Mouse (Mus musculus): Measurements from ENCODE around the gene Ifi35. TPM values are rescaled to one million over a fixed set of nuclear protein-coding genes. Genes with fewer than 3 reads are reported as not detected.
A peak's percentile ranks its signal among the peaks of the same experiment; 100 is the strongest.
"Not testable (repeated sequence)": the region's sequence is repeated elsewhere in the genome, so short reads cannot be mapped to it uniquely, and the experiment has no call there.

Ifi35 gene
- polyA plus RNA-seq, 1 experiment from 2014 or later = 23.9 TPM

DNA sequence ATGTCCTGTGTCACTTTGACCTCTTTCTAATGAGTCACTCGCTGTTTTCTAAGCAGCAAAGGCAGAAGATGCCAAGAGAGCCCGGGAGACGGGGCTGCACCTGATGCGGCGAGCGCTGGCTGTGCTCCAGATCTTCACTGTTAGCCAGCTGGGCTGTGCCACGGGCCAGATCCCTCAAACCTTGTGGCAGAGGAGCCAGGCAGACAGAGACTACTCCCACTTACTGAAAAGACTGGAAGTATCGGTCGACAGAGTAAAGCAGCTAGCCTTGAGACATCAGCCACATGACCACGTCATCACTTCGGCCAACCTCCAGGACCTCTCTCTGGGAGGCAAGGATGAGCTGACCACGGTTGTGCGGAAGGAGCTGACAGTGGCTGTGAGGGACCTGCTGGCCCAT, 14.8 kb upstream of the Ifi35 start:
- Histone ChIP-seq H3K9ac (no peak overlapping the region), H3K9me3 (no peaks in the 10 kb centered on the region), H3K27me3 (replicated peaks) (no peaks in the 10 kb centered on the region), H3K27ac (no peak overlapping the region), H3K4me3 (replicated peaks) (no peak overlapping the region), H3K4me1 (replicated peaks) (no peaks in the 10 kb centered on the region), H3K36me3 (peaks cover 38% of the 10 kb centered on the region), H3K4me2 (replicated peaks) (no peak overlapping the region)
- ATAC-seq = no peak
- 89% methylated on average over 13 of the region's 13 CpGs for WGBS

DNA sequence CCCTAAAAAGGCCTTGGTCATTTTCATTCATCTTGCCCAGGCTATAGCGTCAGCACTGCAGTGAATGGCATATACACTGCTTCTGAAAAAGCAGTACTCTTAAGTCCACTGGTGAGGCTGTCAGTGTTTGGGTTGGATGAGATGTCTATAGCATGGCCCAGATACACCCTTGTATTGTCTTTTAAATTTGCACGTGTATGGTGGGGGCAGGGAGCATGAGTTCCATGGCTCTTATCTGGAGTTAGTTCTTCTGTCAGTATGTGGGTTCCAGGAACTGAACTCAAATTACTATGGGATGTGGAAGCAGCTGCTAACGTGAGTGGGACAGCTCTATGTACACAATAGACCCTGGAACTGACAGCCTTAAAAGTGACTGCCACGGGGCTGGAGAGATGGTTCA, 12.4 kb upstream of the Ifi35 start:
- no peak overlapping the region for H3K4me3 ChIP-seq (replicated peaks)
- H3K27me3 ChIP-seq (replicated peaks) = no peaks in the 10 kb centered on the region
- 79% methylated on average over 4 of the region's 4 CpGs for WGBS
- H3K4me2 ChIP-seq (replicated peaks) = no peak overlapping the region
- H3K36me3 ChIP-seq = peaks cover 32% of the 10 kb centered on the region
- no peaks in the 10 kb centered on the region for H3K4me1 ChIP-seq (replicated peaks)
- H3K9me3 ChIP-seq = no peaks in the 10 kb centered on the region
- H3K27ac ChIP-seq = no peak overlapping the region
- no peak for ATAC-seq
- H3K9ac ChIP-seq = no peak overlapping the region

DNA sequence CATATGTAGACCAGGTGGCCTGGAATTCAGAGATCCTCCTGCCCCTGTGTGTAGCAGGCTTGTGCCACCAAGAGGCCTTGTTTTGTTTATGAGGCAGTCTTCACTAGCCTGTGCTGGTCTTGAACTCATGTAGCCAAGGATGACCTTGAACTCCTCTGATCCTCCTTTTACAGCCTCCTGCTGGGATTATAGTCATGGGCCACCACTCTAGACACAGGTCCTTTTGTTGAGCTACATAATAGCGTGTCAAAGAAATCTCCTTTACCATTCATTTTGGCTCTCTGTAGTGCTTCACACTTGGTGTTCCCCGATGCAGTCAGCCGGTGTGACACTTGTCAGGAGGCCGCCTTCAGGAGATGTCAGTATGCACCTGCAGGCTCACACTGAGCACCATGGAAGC, 11.3 kb upstream of the Ifi35 start:
- Histone ChIP-seq H3K9me3 (no peaks in the 10 kb centered on the region), H3K27me3 (replicated peaks) (no peaks in the 10 kb centered on the region), H3K4me2 (replicated peaks) (no peak overlapping the region), H3K27ac (no peak overlapping the region), H3K36me3 (peaks cover 24% of the 10 kb centered on the region), H3K9ac (no peak overlapping the region), H3K4me3 (replicated peaks) (no peak overlapping the region), H3K4me1 (replicated peaks) (no peaks in the 10 kb centered on the region)
- ATAC-seq = no peak
- 85% methylated on average over 4 of the region's 4 CpGs for WGBS

DNA sequence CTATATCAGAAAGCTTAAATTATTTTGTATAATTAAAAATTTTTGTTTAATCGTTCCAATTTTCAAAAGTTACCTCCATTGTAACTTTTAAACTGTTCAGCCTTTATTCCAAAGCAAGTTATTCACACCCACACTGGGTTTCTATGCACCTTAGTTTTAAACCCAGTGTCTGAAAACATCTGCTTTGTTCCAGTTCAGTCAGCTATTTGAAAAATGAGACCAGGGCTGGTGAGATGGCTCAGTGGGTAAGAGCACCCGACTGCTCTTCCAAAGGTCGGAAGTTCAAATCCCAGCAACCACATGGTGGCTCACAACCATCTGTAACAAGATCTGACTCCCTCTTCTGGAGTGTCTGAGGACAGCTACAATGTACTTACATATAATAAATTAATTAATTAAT, 10.2 kb upstream of the Ifi35 start:
- not testable (repeated sequence) for H3K4me3 ChIP-seq (replicated peaks); H3K27ac ChIP-seq; H3K4me1 ChIP-seq (replicated peaks); H3K9ac ChIP-seq; H3K27me3 ChIP-seq (replicated peaks); H3K9me3 ChIP-seq; H3K4me2 ChIP-seq (replicated peaks); ATAC-seq
- 56% methylated on average over 3 of the region's 3 CpGs for WGBS
- peaks cover 22% of the 10 kb centered on the region for H3K36me3 ChIP-seq

DNA sequence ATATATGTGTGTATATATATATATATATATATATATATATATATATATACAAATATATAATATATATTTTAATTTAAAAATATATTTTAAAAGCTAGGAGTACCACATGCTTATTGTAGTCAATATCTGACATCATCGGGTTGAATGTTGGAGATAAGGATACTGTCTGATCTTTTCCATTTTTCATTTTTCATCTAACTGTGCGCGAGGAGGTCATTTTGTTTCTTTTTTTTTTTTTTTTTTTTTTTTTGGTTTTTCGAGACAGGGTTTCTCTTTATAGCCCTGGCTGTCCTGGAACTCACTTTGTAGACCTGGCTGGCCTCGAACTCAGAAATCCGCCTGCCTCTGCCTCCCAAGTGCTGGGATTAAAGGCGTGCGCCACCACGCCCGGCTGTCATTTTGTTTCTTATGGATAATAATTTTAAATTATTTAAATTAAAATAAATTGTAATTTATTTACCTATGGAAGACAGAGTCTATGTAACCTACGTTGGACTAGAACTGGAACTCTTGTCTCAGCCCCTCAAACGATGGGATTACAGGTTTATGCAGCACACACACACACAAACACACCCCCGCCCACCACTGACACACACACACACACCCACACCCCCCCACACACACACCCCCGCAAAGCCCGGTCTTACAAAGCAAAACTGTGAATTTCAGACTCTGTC, 6.6 kb upstream of the Ifi35 start:
- peaks cover 12% of the 10 kb centered on the region for H3K4me1 ChIP-seq (replicated peaks)
- not testable (repeated sequence) for H3K27ac ChIP-seq; ATAC-seq; H3K9me3 ChIP-seq; H3K9ac ChIP-seq; H3K27me3 ChIP-seq (replicated peaks)
- H3K36me3 ChIP-seq = peaks cover 19% of the 10 kb centered on the region
- H3K4me3 ChIP-seq (replicated peaks) = peak overlapping the region; percentile 29
- H3K4me2 ChIP-seq (replicated peaks) = peak overlapping the region; percentile 67
- 34% methylated on average over 15 of the region's 15 CpGs for WGBS

DNA sequence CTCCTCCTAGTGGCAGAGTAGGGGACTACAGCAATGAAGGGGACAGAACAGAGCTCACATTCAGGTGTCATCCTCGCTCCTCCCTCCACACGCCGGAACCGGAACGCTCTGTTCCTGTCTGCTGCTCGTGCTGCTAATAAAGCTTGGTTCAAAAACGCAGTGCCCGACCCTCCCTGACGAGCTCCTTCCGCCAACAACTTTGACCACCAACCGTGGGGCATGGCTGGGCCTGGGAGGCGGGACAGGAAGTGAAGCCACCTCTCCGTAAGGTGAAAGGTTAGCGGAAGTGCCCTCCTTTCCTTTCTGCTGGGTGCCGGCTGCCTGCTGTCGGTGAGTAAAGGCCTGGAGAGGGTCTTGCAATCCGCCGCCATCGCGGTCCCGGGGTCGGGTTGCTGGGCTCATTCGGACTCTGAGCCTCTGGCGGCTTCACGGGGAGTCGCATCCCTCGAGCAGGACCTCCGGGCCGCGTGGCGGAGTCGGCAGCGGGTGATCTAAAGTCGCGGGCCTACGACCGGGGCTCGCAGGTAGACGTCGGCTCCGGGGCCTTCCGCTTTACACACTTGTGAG, 6.0 kb upstream of the Ifi35 start, which contains the start of gene Rpl27:
Rpl27 (plus strand) TSS at position 172 of the 567 bp plus-strand sequence.
- no peaks in the 10 kb centered on the region for H3K27me3 ChIP-seq (replicated peaks)
- no peaks in the 10 kb centered on the region for H3K9me3 ChIP-seq
- peaks cover 12% of the 10 kb centered on the region for H3K4me1 ChIP-seq (replicated peaks)
- H3K9ac ChIP-seq = peak within 1 kb of the TSS; percentile 83
- under 1% methylated on average over 42 of the region's 42 CpGs for WGBS
- peak within 1 kb of the TSS; percentile 67 for H3K4me2 ChIP-seq (replicated peaks)
- peaks cover 19% of the 10 kb centered on the region for H3K36me3 ChIP-seq
- H3K4me3 ChIP-seq (replicated peaks) = peak within 1 kb of the TSS; percentile 69
- peak; percentile 99 for ATAC-seq
- H3K27ac ChIP-seq = peak within 1 kb of the TSS; percentile 83

DNA sequence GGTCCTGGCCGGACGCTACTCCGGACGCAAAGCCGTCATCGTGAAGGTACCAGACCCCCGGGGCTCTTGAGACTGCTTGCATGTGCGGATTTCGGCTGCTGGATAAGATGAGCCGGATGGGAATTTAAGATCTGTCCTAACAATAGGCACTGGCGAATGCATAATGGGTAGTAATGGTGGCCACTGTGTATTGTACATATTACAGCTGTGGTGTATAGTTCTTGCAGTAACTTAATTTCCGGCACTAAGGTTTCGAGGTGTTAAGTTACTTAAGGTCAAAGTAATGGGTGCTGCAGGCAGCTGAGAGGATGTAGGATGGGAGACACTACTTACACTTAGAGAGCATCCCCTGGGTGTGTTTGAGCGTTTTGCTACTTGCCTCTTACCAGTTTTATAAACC, 5.4 kb upstream of the Ifi35 start:
- peaks cover 12% of the 10 kb centered on the region for H3K4me1 ChIP-seq (replicated peaks)
- H3K9ac ChIP-seq = peak overlapping the region; percentile 83
- H3K9me3 ChIP-seq = no peaks in the 10 kb centered on the region
- peak overlapping the region; percentile 69 for H3K4me3 ChIP-seq (replicated peaks)
- no peaks in the 10 kb centered on the region for H3K27me3 ChIP-seq (replicated peaks)
- peak overlapping the region; percentile 83 for H3K27ac ChIP-seq
- H3K4me2 ChIP-seq (replicated peaks) = peak overlapping the region; percentile 67
- peak; percentile 7; the same call in 1 of the 2 replicates for ATAC-seq
- under 1% methylated on average over 14 of the region's 14 CpGs for WGBS
- peaks cover 19% of the 10 kb centered on the region for H3K36me3 ChIP-seq

DNA sequence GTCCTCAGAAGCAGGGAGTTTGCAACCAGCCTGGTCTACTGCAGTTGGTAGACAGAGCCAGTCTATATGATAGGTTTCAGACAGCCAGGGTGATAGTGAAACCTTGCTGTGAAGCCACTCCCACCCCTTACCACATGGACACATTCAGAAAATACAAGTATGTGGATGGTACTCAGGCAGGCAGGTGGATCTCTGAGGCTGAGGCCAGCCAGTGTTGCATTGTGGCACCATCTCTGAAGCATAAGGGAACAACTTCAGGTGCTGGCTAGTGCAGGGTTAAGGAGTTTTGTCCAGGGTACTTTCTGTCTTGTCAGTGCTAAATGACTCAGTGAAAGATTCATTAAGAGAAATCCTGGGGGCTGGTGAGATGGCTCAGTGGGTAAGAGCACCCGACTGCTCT, 1.9 kb upstream of the Ifi35 start:
- Histone ChIP-seq H3K27me3 (replicated peaks) (no peaks in the 10 kb centered on the region), H3K9ac (no peak overlapping the region), H3K4me3 (replicated peaks) (no peak overlapping the region), H3K4me2 (replicated peaks) (no peak overlapping the region), H3K4me1 (replicated peaks) (peaks cover 12% of the 10 kb centered on the region), H3K9me3 (no peaks in the 10 kb centered on the region), H3K27ac (no peak overlapping the region), H3K36me3 (peaks cover 19% of the 10 kb centered on the region)
- ATAC-seq = no peak
- WGBS = 81% methylated on average over 1 of the region's 1 CpGs

DNA sequence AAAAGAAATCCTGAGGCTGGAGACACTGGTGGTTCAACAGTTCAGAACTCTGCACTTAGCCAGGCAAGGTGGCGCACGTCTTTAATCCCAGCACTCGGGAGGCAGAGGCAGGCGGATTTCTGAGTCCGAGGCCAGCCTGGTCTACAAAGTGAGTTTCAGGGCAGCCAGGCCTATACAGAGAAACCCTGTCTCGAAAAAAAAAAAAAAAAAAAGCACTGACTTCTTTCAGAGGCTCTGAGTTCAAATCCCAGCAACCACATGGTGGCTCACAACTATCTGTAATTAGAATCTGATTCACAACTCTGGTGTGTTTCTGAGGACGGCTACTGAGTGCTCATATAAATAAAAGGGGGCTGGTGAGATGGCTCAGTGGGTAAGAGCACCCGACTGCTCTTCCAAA, 1.3 kb upstream of the Ifi35 start:
- not testable (repeated sequence) for H3K9me3 ChIP-seq; H3K9ac ChIP-seq; H3K27me3 ChIP-seq (replicated peaks); H3K27ac ChIP-seq; H3K4me2 ChIP-seq (replicated peaks); H3K4me3 ChIP-seq (replicated peaks); ATAC-seq
- WGBS = 90% methylated on average over 8 of the region's 8 CpGs
- Histone ChIP-seq H3K4me1 (replicated peaks) (peaks cover 12% of the 10 kb centered on the region), H3K36me3 (peaks cover 19% of the 10 kb centered on the region)

DNA sequence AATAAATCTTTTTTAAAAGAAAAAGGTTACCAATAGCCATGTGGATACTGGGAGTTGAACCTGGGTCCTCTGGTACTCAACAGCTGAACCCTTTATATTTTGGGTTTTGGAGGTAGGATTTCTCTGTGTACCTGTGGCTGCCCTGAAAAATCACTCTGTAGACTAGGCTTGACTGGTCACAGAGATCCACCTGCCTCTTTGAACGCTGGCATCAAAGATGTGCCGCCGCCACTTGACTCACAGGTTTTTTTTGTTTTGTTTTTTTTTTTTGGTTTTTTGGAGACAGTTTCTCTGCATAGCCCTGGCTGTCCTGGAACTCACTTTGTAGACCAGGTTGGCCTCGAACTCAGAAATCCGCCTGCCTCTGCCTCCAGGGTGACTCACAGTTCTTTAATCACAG, 421 bp upstream of the Ifi35 start:
- no peak for ATAC-seq
- peak overlapping the region; percentile 68 for H3K27ac ChIP-seq
- peak overlapping the region; percentile 54; the same call in 1 of the 2 replicates for H3K4me3 ChIP-seq (replicated peaks)
- no peaks in the 10 kb centered on the region for H3K9me3 ChIP-seq
- peak overlapping the region; percentile 69 for H3K4me2 ChIP-seq (replicated peaks)
- H3K27me3 ChIP-seq (replicated peaks) = no peaks in the 10 kb centered on the region
- WGBS = 80% methylated on average over 5 of the region's 5 CpGs
- peak overlapping the region; percentile 56; the same call in 1 of the 2 replicates for H3K9ac ChIP-seq
- peaks cover 12% of the 10 kb centered on the region for H3K4me1 ChIP-seq (replicated peaks)
- H3K36me3 ChIP-seq = peaks cover 19% of the 10 kb centered on the region

DNA sequence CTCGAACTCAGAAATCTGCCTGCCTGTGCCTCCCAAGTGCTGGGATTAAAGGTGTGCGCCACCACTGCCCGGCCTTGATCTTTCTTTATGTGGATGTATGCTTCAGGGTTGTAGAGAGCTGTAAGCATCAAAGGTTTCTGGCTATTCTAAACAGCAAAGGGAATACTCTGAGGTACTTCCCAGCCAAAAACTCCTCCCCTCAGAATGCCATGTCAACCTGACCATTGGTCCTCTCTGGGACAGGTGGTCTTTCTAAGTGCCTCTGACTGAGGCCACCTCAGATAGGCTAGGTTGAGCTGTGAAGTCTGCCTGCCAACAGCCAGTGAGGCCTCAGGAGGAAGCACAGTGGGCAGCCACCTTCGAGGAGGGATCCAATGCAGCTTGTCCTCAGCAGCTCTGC, 692 bp downstream of the Ifi35 start:
- Histone ChIP-seq H3K27ac (peak overlapping the region; percentile 68; the same call in 1 of the 2 replicates), H3K36me3 (peaks cover 15% of the 10 kb centered on the region), H3K4me2 (replicated peaks) (peak overlapping the region; percentile 69), H3K9me3 (no peaks in the 10 kb centered on the region), H3K27me3 (replicated peaks) (no peaks in the 10 kb centered on the region), H3K4me1 (replicated peaks) (peaks cover 2% of the 10 kb centered on the region), H3K4me3 (replicated peaks) (peak overlapping the region; percentile 54), H3K9ac (peak overlapping the region; percentile 56)
- ATAC-seq = no peak
- WGBS = 72% methylated on average over 4 of the region's 4 CpGs

DNA sequence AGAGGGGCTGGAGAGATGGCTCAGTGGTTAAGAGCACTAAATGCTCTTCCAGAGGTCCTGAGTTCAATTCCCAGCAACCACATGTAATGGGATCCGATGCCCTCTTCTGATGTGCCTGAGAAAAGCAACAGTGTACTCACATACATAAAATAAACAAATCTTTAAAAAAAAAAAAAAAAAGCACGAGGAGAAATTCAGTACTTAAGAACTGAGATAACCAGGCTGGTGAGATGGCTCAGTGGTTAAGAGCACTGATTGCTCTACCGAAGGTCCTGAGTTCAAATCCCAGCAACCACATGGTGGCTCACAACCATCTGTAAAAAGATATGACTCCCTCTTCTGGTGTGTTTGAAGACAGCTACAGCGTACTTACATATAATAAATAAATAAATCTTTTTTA, 1.4 kb downstream of the Ifi35 start:
- ATAC-seq; H3K27ac ChIP-seq; H3K4me2 ChIP-seq (replicated peaks); H3K27me3 ChIP-seq (replicated peaks); H3K4me1 ChIP-seq (replicated peaks); H3K9me3 ChIP-seq; H3K9ac ChIP-seq; H3K36me3 ChIP-seq; H3K4me3 ChIP-seq (replicated peaks): not testable (repeated sequence)
- WGBS = 75% methylated on average over 4 of the region's 4 CpGs

DNA sequence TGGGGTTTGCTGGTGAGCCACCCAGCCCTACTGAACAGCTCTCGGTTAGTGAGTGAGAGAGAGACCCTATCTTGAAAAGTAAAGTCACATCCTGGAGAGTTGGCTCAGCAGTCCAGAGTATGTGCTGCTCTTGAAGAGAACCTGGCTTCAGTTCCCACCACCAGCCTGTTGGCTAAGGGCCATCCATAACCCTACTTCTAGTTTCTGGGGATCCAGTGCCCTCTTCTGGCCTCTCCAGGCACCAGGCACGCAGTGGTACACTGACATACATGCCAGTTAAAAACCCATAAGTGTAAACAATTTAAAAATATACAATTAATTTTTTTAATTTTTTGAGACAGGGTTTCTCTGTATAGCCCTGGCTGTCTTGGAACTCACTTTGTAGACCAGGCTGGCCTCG, 2.2 kb downstream of the Ifi35 start:
- 75% methylated on average over 3 of the region's 3 CpGs for WGBS
- ATAC-seq = no peak

More for the DNA sequence above, 2.2 kb downstream of the Ifi35 start:
- Histone ChIP-seq H3K4me3 (replicated peaks) (no peak overlapping the region), H3K9ac (no peak overlapping the region), H3K27ac (no peak overlapping the region), H3K9me3 (no peaks in the 10 kb centered on the region), H3K4me1 (replicated peaks) (no peaks in the 10 kb centered on the region; the same call in 1 of the 2 replicates), H3K27me3 (replicated peaks) (no peaks in the 10 kb centered on the region), H3K4me2 (replicated peaks) (no peak overlapping the region), H3K36me3 (0 out of 2 replicates have a peak, but pooled peaks cover 3% of the 10 kb centered on the region)

Measured in intestine, embryonic 15.5 days (tissue).